Mouse (Mus musculus): ENCODE results near the gene Sirt2. TPM values are rescaled to one million over a fixed set of nuclear protein-coding genes. Genes with fewer than 3 reads are reported as not detected.

Gene Sirt2
- polyA plus RNA-seq, 1 experiment = 28.1 TPM

DNA sequence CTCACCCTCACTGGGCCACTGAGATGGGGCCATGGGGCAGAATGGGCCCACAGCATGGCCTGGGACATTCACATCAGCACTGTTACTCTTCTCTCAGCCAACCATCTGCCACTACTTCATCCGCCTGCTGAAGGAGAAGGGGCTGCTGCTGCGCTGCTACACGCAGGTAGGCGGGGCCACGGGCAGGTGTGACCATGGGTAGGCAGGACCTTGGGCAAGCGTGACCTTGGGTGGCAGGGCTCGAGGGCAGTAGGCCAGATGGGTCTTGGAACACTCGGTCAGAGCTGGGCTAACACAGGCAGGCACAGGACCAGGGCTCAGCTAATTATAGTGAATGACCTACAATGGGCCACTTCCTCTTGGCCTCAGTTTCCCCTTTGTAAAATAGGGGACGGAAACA, 12.3 kb downstream of the Sirt2 start:
- peaks cover 3% of the 10 kb centered on the region for H3K4me1 ChIP-seq (ENCODE audit: control insufficient read depth, insufficient read depth, low read length)
- H3K9ac ChIP-seq (ENCODE audit: low read depth, poor library complexity, severe bottlenecking) = no peak overlapping the region
- no peak for TF ChIP-seq EP300 (IDR thresholded peaks at IDR 0.05; ENCODE audit: insufficient read depth, low read depth, low read length)
- no peak for TF ChIP-seq POLR2A (IDR thresholded peaks at IDR 0.05; ENCODE audit: insufficient read depth, low read length)
- TF ChIP-seq CTCF (IDR thresholded peaks at IDR 0.05; ENCODE audit: low read depth, low read length) = no peak
- no peak overlapping the region for H3K27ac ChIP-seq (ENCODE audit: insufficient read depth, low read length)
- H3K4me3 ChIP-seq (ENCODE audit: low read depth, low read length) = no peak overlapping the region
- no peaks in the 10 kb centered on the region for H3K27me3 ChIP-seq (ENCODE audit: control insufficient read depth, insufficient read depth, low read length, poor library complexity, severe bottlenecking)
- H3K9me3 ChIP-seq (replicated peaks; ENCODE audit: control insufficient read depth, insufficient read depth, low read length, poor library complexity, severe bottlenecking) = no peaks in the 10 kb centered on the region
- H3K36me3 ChIP-seq (ENCODE audit: control insufficient read depth, insufficient read depth, low read length, poor library complexity, severe bottlenecking) = no peaks in the 10 kb centered on the region

DNA sequence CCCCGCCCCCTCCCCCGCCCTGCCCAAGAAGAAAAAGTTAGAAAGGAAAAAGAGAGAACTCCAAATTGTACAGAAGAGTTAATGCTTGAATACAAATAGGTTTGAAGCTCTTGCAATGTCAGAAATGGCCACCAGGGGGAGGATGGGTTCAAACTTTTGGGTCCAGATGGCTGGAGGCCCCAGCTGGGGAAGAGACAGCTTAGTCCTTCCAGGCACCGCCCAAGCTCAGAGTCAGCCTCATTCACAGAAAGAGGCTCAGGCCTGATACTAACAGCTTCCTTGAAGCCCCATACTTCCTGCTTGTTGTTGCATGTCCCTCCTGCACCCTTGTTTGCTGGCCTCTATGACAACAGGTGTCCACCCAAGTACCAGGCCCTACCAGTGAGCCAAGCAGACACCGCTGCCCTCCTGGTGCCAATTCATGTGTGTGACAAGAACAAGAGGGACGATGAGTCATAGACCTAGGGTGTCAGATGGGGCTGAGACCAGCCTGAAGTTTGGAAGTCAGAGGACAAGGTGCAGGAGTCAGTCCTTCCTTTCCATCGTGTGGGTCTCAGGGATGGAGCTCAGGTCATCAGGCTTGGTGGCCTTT, 13.6 kb downstream of the Sirt2 start:
- no peaks in the 10 kb centered on the region for H3K27me3 ChIP-seq (ENCODE audit: control insufficient read depth, insufficient read depth, low read length, poor library complexity, severe bottlenecking)
- no peaks in the 10 kb centered on the region for H3K9me3 ChIP-seq (replicated peaks; ENCODE audit: control insufficient read depth, insufficient read depth, low read length, poor library complexity, severe bottlenecking)
- H3K36me3 ChIP-seq (ENCODE audit: control insufficient read depth, insufficient read depth, low read length, poor library complexity, severe bottlenecking) = no peaks in the 10 kb centered on the region
- TF ChIP-seq POLR2A (IDR thresholded peaks at IDR 0.05; ENCODE audit: insufficient read depth, low read length) (no peak), CTCF (IDR thresholded peaks at IDR 0.05; ENCODE audit: low read depth, low read length) (peak; percentile 73), EP300 (IDR thresholded peaks at IDR 0.05; ENCODE audit: insufficient read depth, low read depth, low read length) (no peak)
- no peak overlapping the region for H3K4me3 ChIP-seq (ENCODE audit: low read depth, low read length)
- H3K9ac ChIP-seq (ENCODE audit: low read depth, poor library complexity, severe bottlenecking) = no peak overlapping the region
- H3K27ac ChIP-seq (ENCODE audit: insufficient read depth, low read length) = no peak overlapping the region
- H3K4me1 ChIP-seq (ENCODE audit: control insufficient read depth, insufficient read depth, low read length) = peaks cover 7% of the 10 kb centered on the region

DNA sequence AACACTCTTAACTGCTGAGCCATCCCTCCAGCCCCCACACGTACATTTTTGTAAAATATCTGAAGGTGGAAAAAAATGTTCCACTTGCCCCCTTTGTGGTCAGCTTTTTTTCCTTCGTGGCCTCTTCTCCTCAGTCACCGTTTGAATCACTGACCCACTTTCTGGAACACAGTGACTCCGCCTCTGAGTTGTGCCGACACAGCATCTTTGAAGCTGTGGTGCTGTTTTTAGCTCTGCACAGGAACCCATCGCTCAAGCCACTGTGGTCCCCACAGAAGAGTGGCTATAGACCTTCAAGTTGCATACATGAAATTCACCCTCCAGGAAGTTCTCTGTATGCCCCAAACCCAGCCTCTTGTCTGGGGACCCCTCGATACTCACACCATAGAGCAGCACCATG, 14.3 kb downstream of the Sirt2 start:
- H3K9ac ChIP-seq (ENCODE audit: low read depth, poor library complexity, severe bottlenecking) = no peak overlapping the region
- no peaks in the 10 kb centered on the region for H3K36me3 ChIP-seq (ENCODE audit: control insufficient read depth, insufficient read depth, low read length, poor library complexity, severe bottlenecking)
- TF ChIP-seq POLR2A (IDR thresholded peaks at IDR 0.05; ENCODE audit: insufficient read depth, low read length) (no peak), CTCF (IDR thresholded peaks at IDR 0.05; ENCODE audit: low read depth, low read length) (no peak), EP300 (IDR thresholded peaks at IDR 0.05; ENCODE audit: insufficient read depth, low read depth, low read length) (no peak)
- peaks cover 7% of the 10 kb centered on the region for H3K4me1 ChIP-seq (ENCODE audit: control insufficient read depth, insufficient read depth, low read length)
- no peak overlapping the region for H3K4me3 ChIP-seq (ENCODE audit: low read depth, low read length)
- H3K27me3 ChIP-seq (ENCODE audit: control insufficient read depth, insufficient read depth, low read length, poor library complexity, severe bottlenecking) = no peaks in the 10 kb centered on the region
- H3K27ac ChIP-seq (ENCODE audit: insufficient read depth, low read length) = no peak overlapping the region
- no peaks in the 10 kb centered on the region for H3K9me3 ChIP-seq (replicated peaks; ENCODE audit: control insufficient read depth, insufficient read depth, low read length, poor library complexity, severe bottlenecking)

DNA sequence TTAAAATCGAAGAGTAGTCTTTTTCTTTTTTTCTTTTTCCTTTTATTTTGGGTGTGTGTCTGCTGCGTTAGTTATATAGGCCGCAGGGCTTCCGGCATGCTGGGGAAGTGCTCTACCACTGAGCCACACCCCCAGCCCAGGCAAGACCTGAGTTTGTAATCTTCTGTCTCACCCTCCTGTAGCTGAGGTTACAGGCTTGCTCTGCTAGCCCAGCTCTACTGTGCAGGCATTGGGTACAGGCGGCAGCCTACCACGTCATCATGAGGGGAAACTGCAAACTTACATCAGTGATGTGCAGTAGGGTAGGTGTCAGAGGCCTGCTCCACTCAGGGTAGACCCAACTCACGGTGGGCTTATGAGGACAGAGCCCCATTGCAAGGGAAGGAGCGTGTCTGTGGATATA, 14.7 kb downstream of the Sirt2 start:
- Histone ChIP-seq H3K27me3 (ENCODE audit: control insufficient read depth, insufficient read depth, low read length, poor library complexity, severe bottlenecking) (no peaks in the 10 kb centered on the region), H3K27ac (ENCODE audit: insufficient read depth, low read length) (no peak overlapping the region), H3K4me1 (ENCODE audit: control insufficient read depth, insufficient read depth, low read length) (peaks cover 7% of the 10 kb centered on the region), H3K9me3 (replicated peaks; ENCODE audit: control insufficient read depth, insufficient read depth, low read length, poor library complexity, severe bottlenecking) (no peaks in the 10 kb centered on the region), H3K9ac (ENCODE audit: low read depth, poor library complexity, severe bottlenecking) (no peak overlapping the region), H3K36me3 (ENCODE audit: control insufficient read depth, insufficient read depth, low read length, poor library complexity, severe bottlenecking) (no peaks in the 10 kb centered on the region), H3K4me3 (ENCODE audit: low read depth, low read length) (no peak overlapping the region)
- TF ChIP-seq EP300 (IDR thresholded peaks at IDR 0.05; ENCODE audit: insufficient read depth, low read depth, low read length) (no peak), CTCF (IDR thresholded peaks at IDR 0.05; ENCODE audit: low read depth, low read length) (no peak), POLR2A (IDR thresholded peaks at IDR 0.05; ENCODE audit: insufficient read depth, low read length) (no peak)

DNA sequence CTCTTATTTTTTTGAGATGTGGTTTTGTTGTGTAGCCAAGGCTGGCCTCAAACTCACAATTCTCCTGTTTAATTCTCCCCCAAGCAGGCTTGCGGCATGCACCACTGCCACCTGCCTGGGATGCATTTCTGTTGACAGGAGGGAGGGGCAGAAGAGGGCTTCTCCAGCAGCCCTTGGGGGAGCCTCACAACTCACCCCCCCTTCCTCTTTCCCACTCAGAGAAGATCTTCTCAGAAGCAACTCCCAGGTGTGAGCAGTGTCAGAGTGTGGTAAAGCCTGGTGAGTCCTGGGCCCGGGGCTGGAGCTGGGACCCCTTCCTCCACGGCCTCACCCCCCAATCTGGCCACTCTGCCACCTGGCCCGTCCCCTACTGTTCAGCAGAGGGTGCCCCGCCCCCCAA, 18.6 kb downstream of the Sirt2 start:
- no peaks in the 10 kb centered on the region for H3K27me3 ChIP-seq (ENCODE audit: control insufficient read depth, insufficient read depth, low read length, poor library complexity, severe bottlenecking)
- H3K27ac ChIP-seq (ENCODE audit: insufficient read depth, low read length) = no peak overlapping the region
- H3K9ac ChIP-seq (ENCODE audit: low read depth, poor library complexity, severe bottlenecking) = no peak overlapping the region
- H3K36me3 ChIP-seq (ENCODE audit: control insufficient read depth, insufficient read depth, low read length, poor library complexity, severe bottlenecking) = no peaks in the 10 kb centered on the region
- H3K4me1 ChIP-seq (ENCODE audit: control insufficient read depth, insufficient read depth, low read length) = peaks cover 10% of the 10 kb centered on the region
- H3K9me3 ChIP-seq (replicated peaks; ENCODE audit: control insufficient read depth, insufficient read depth, low read length, poor library complexity, severe bottlenecking) = no peaks in the 10 kb centered on the region
- no peak overlapping the region for H3K4me3 ChIP-seq (ENCODE audit: low read depth, low read length)
- TF ChIP-seq POLR2A (IDR thresholded peaks at IDR 0.05; ENCODE audit: insufficient read depth, low read length) = no peak
- no peak for TF ChIP-seq EP300 (IDR thresholded peaks at IDR 0.05; ENCODE audit: insufficient read depth, low read depth, low read length)
- TF ChIP-seq CTCF (IDR thresholded peaks at IDR 0.05; ENCODE audit: low read depth, low read length) = no peak

DNA sequence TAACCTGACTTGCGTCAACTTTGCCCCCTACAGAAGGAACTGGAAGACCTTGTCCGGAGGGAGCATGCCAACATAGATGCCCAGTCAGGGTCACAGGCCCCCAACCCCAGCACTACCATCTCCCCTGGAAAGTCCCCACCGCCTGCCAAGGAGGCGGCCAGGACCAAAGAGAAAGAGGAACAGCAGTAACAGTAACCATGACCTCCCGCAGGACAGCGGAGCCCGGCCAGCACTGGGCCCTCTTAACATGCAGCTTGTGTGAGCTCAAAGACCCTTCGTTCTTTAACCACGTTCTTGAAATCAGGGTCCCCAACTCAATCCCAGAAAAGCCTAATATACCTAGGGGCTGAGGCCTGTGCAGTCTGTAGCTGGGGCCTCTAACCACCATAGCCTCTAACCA, 21.3 kb downstream of the Sirt2 start:
- no peak overlapping the region for H3K9ac ChIP-seq (ENCODE audit: low read depth, poor library complexity, severe bottlenecking)
- no peak overlapping the region for H3K4me3 ChIP-seq (ENCODE audit: low read depth, low read length)
- H3K27ac ChIP-seq (ENCODE audit: insufficient read depth, low read length) = no peak overlapping the region
- H3K27me3 ChIP-seq (ENCODE audit: control insufficient read depth, insufficient read depth, low read length, poor library complexity, severe bottlenecking) = no peaks in the 10 kb centered on the region
- TF ChIP-seq CTCF (IDR thresholded peaks at IDR 0.05; ENCODE audit: low read depth, low read length) (no peak), POLR2A (IDR thresholded peaks at IDR 0.05; ENCODE audit: insufficient read depth, low read length) (no peak), EP300 (IDR thresholded peaks at IDR 0.05; ENCODE audit: insufficient read depth, low read depth, low read length) (no peak)
- no peaks in the 10 kb centered on the region for H3K36me3 ChIP-seq (ENCODE audit: control insufficient read depth, insufficient read depth, low read length, poor library complexity, severe bottlenecking)
- no peaks in the 10 kb centered on the region for H3K9me3 ChIP-seq (replicated peaks; ENCODE audit: control insufficient read depth, insufficient read depth, low read length, poor library complexity, severe bottlenecking)
- peaks cover 9% of the 10 kb centered on the region for H3K4me1 ChIP-seq (ENCODE audit: control insufficient read depth, insufficient read depth, low read length)

Measured in ES-Bruce4 (cell line).